Mouse (Mus musculus): ENCODE measurements around the gene Ankrd36.

DNA sequence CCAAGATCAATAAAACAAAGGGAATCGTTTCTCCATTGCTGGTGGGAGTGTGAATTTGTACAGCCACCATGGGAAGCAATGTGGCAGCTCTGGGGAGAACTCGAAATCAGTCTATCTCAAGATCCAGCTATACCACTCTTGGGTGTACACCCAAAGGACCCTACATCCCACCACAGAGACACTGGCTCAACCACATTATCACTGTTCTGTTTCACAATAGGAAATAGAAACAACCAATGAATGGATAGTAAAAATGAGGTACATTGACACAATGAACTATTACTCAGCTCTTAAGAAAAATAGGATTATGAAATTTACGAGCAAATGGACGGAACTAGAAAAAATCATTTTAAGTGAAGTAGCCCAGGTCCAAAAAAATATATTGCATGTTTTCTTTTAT, 55.6 kb downstream of the Ankrd36 start:
- TF ChIP-seq CTCF (IDR thresholded peaks at IDR 0.05; ENCODE audit: low read depth, low read length) = no peak
- TF ChIP-seq POLR2AphosphoS5 (IDR thresholded peaks at IDR 0.05; ENCODE audit: insufficient replicate concordance, low read depth, low read length) = no peak
- no peak for TF ChIP-seq GATA1 (IDR thresholded peaks at IDR 0.05; ENCODE audit: borderline replicate concordance, low read length)
- no peak for TF ChIP-seq TAL1 (conservative IDR thresholded peaks at IDR 0.05; ENCODE audit: low read depth, low read length)

Data from G1E (cell line).